Mouse (Mus musculus) limb, embryonic 11.5 days (tissue): ENCODE measurements around the gene Mia3. TPM values are rescaled to one million over a fixed set of nuclear protein-coding genes. Genes with fewer than 3 reads are reported as not detected.
"Not testable (repeated sequence)": the region's sequence is repeated elsewhere in the genome, so short reads cannot be mapped to it uniquely, and the experiment has no call there.

Source experiments
- ATAC-seq: fragments of 200-750 bp; cut with Nextera tagmentation; 2 replicates; pipeline ENCODE4 v1.8.0; 2017; ENCODE audit warnings: low read depth; ENCODE audit not compliant: insufficient number of reproducible peaks, low FRiP score, low TSS enrichment
- DNase-seq: peaks from one replicate; pipeline ENCODE4 v3.0.0-alpha.2; 2015; ENCODE audit warnings: low spot score
- H3K27ac ChIP-seq: fragments of 300-500 bp; sonication (generic); replicated peaks from 2 replicates; pipeline ENCODE4 v1.5.1; 2014; ENCODE audit warnings: low read depth, mild to moderate bottlenecking, low read length
- H3K27me3 ChIP-seq: fragments of 300-500 bp; sonication (generic); 2 replicates; pipeline ENCODE4 v1.6.1; 2014; ENCODE audit warnings: mild to moderate bottlenecking, low read length, mixed read lengths; ENCODE audit not compliant: control insufficient read depth, insufficient read depth
- H3K36me3 ChIP-seq: fragments of 300-500 bp; sonication (generic); 2 replicates; pipeline ENCODE4 v1.6.1; 2014; ENCODE audit warnings: mild to moderate bottlenecking, low read length, moderate library complexity, mixed read lengths; ENCODE audit not compliant: control insufficient read depth, insufficient read depth
- H3K4me1 ChIP-seq: fragments of 300-500 bp; sonication (generic); 2 replicates; pipeline ENCODE4 v1.6.1; 2014; ENCODE audit warnings: low read length, mixed read lengths; ENCODE audit not compliant: control insufficient read depth, insufficient read depth
- H3K4me2 ChIP-seq: fragments of 300-500 bp; sonication (generic); 2 replicates; pipeline ENCODE4 v1.6.1; 2014; ENCODE audit warnings: low read depth, mild to moderate bottlenecking, moderate library complexity; ENCODE audit not compliant: severe bottlenecking
- H3K4me3 ChIP-seq: fragments of 300-500 bp; sonication (generic); 2 replicates; pipeline ENCODE4 v1.5.1; 2014; ENCODE audit warnings: low read depth, low read length
- H3K9ac ChIP-seq: fragments of 300-500 bp; sonication (generic); 2 replicates; pipeline ENCODE4 v1.6.1; 2014; ENCODE audit warnings: mild to moderate bottlenecking, low read length
- H3K9me3 ChIP-seq: fragments of 300-500 bp; sonication (generic); 2 replicates; pipeline ENCODE4 v1.6.1; 2016; ENCODE audit warnings: low read length; ENCODE audit not compliant: control insufficient read depth
- WGBS: fragments of 180-500 bp; shearing (Covaris S2); extraction: QIAGEN DNeasy Blood & Tissue Kit; methylation state at CpG from one replicate; pipeline ENCODE4 v1.1.7; 2014; 5-methylcytosine and 5-hydroxymethylcytosine counted together
- polyA plus RNA-seq: library from polyadenylated mRNA; unstranded; fragments of >200 nt; fragmentation: Nextera tagmentation; extraction: Ambion mirVana; gene quantifications from 2 replicates; pipeline ENCODE4 v1.2.1, GENCODE M21; 2014

Gene Mia3
- 103 and 115 TPM in 2 replicates for polyA plus RNA-seq

DNA sequence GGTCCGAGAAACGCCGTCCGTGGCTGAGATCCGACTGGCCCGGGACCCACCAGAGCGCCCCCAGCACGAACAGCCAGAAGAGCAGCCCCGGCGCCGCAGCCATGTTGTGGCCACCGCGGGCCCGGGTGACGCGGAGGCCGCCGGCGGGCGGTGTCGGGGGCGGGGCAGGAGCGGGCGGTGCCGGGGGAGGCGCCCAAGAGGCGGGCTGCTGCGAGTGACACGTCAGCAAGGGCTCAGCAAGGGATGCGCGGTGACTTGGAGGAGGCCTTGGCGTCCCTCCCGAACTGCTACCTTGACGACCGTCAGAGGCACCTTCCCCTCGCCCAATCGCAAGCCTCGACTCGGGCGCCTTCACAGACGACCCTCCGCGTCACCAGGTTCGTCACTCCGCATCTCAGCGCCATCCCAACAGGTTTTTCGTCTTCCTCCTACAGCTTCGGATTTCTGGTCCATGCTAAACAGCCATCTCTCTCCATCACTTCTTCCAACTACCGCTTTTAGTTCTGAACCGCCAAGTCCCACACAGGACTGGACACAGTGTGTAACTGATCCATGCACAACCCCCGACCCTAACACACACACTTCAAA lies at the start of gene Mia3:
Gene Mia3, minus strand, starts transcription at position 127 of the 588 bp plus-strand sequence.
- ATAC-seq (peak; percentile 98), DNase-seq (peak; percentile 93)
- H3K9me3 ChIP-seq = no peaks in the 10 kb centered on the region
- peak within 1 kb of the TSS; percentile 56; the same call in 1 of the 2 replicates for H3K27ac ChIP-seq
- H3K36me3 ChIP-seq = peaks cover 2% of the 10 kb centered on the region; the same call in 1 of the 2 replicates
- WGBS = under 1% methylated on average over 25 of the region's 51 CpGs
- H3K9ac ChIP-seq = peak within 1 kb of the TSS; percentile 89
- peak within 1 kb of the TSS; percentile 96 for H3K4me3 ChIP-seq
- peaks cover 3% of the 10 kb centered on the region; the same call in 1 of the 2 replicates for H3K4me1 ChIP-seq
- H3K4me2 ChIP-seq = peak within 1 kb of the TSS; percentile 69
- no peaks in the 10 kb centered on the region for H3K27me3 ChIP-seq

DNA sequence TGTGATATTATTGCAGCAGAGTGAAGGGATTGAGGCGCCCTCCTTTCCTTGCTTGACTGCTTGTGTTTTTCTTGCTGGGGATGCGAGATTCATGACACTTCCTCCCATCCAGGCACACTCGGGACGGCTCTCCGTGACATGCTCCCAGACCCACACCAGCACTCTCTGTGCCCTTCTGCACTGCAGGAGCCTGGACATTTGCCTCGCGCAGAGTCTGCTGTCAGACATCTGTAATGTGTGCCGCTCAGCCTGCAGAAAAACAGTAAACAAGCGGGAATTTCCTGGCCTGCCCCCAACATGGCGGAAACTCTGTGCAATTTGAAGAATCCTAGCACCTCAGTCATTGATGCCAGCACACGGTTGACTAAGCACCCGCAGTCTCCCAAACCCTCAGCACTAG lies 48.5 kb upstream of the Mia3 start, which contains the start of gene Hhipl2:
Gene Hhipl2, plus strand, starts transcription at position 343 of the 400 bp plus-strand sequence.
- 81% methylated on average over 12 of the region's 12 CpGs for WGBS

DNA sequence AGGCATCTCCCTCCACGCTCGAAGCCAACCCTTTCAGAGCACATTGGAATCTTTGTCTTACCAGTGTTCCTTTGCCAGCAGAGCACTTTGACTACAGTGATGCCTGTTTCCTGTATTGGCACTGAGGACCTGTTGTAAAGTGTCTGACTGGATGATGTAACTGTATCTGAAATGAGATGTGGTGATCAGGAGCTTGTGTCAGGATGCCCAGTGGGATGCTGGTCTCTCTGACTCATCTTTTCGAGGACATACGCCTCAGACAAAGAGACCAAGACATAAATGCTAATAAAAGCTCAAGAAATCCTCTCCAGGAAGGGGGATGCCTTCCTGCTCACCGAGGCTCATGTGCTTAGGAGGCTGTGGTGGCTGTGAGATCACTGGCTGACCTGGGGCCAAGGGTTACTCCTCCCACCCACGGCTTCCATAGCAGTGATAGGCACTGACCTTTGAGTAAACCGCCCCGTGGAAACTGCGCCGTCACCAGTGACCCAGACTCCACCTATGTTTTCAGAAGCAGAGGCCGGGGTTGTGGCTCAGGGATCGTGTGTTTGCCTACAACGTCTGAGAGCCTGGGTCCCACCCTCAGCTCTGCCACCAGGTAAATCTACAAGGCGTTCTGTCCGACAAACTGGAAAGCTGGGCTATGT lies 44.9 kb upstream of the Mia3 start:
- Histone ChIP-seq H3K4me3 (no peak overlapping the region), H3K4me1 (no peaks in the 10 kb centered on the region), H3K27ac (no peak overlapping the region), H3K9ac (no peak overlapping the region), H3K9me3 (no peaks in the 10 kb centered on the region), H3K27me3 (no peaks in the 10 kb centered on the region), H3K36me3 (peaks cover 5% of the 10 kb centered on the region; the same call in 1 of the 2 replicates), H3K4me2 (no peak overlapping the region)
- ATAC-seq (no peak), DNase-seq (no peak)
- 88% methylated on average over 15 of the region's 15 CpGs for WGBS

More for the DNA sequence above, 48.5 kb upstream of the Mia3 start, which contains the start of gene Hhipl2:
- H3K36me3 ChIP-seq = no peaks in the 10 kb centered on the region
- ATAC-seq (no peak), DNase-seq (no peak)
- H3K9me3 ChIP-seq = no peaks in the 10 kb centered on the region
- H3K9ac ChIP-seq = no peak within 1 kb of the TSS
- no peak within 1 kb of the TSS for H3K4me2 ChIP-seq
- H3K27ac ChIP-seq = no peak within 1 kb of the TSS
- no peak within 1 kb of the TSS for H3K4me3 ChIP-seq
- no peaks in the 10 kb centered on the region for H3K4me1 ChIP-seq
- H3K27me3 ChIP-seq = no peaks in the 10 kb centered on the region

DNA sequence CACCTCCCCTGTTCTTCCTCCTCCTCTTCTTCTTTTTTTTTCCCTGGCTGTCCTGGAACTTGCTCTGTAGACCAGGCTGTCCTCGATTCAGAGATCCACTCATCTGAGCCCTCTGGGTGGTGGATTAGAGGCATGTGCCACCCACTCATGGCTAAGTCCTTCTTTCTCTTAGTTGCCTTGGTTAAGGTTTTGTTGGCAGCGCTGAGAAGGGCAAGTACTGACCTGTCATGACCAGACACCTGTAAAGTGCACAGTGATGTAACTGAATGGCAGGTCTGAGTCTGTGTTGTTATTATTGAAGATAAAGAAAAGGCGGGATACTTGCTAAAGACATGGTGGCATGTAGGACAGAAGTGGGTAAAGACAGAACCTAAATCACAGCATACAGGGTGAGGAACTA lies 34.0 kb upstream of the Mia3 start:
- no peak overlapping the region for H3K27ac ChIP-seq
- H3K36me3 ChIP-seq = peaks cover 18% of the 10 kb centered on the region
- ATAC-seq = no peak
- no peak overlapping the region for H3K4me2 ChIP-seq
- H3K4me3 ChIP-seq = no peak overlapping the region
- H3K9ac ChIP-seq = no peak overlapping the region
- 94% methylated on average over 3 of the region's 3 CpGs for WGBS
- H3K4me1 ChIP-seq = no peaks in the 10 kb centered on the region
- H3K27me3 ChIP-seq = no peaks in the 10 kb centered on the region
- DNase-seq = no peak
- no peaks in the 10 kb centered on the region for H3K9me3 ChIP-seq

DNA sequence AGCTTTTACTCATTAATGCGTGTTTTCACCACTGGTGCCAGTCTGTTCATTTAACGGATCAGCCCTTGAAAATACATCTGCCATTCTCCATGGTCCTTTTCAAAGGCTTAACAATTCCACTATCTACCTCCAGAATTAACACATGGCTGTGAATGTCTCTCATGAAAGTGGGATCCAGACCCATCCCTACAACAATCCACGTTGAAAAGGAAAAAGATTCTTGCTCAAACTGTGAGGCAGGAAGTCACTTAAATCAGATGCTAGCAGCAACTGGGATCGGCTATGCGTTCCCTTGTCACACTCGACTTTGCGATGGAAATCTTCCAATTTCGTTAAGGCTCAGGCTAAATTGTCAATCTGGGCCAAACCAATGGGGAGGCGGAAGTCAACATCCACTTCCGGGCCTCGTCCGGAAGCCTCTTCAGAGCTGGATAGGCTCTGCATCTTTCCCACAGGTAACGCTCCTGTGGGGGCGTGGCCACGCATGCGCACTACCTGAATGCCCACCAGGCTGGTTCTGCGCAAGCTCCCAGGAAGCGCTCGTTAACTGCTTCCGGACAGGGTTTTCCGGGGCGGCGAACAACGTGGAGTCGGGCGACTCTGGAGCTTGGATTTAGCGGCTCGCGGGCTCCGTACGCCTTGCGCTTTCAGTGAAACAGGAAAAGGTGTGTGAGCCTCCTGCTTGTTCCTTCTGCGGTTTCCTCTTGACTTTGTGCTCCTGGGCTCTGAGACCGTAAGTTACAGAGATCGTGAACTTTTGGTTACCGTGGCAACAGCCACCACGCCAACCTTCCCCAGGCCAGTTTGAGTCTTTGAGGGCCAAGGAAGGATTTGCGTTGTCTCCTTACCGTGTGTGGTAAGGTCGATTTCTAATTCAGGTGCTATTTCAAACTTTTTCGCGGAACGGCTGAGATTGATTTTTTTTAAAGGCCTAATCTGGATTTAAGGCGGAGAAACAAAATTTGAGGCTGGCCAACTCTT lies 19.4 kb upstream of the Mia3 start, which contains the start of gene Taf1a:
Gene Taf1a, plus strand, starts transcription at position 556 of the 981 bp plus-strand sequence.
- H3K36me3 ChIP-seq = peaks cover 2% of the 10 kb centered on the region; the same call in 1 of the 2 replicates
- WGBS = 5% methylated on average over 44 of the region's 44 CpGs
- 0 out of 2 replicates have a peak within 1 kb of the TSS, but pooled peaks have one; percentile 18 for H3K27ac ChIP-seq
- peak; percentile 98 for ATAC-seq
- peak within 1 kb of the TSS; percentile 70 for H3K4me3 ChIP-seq
- H3K4me1 ChIP-seq = no peaks in the 10 kb centered on the region
- H3K9me3 ChIP-seq = no peaks in the 10 kb centered on the region
- DNase-seq = peak; percentile 97
- H3K4me2 ChIP-seq = peak within 1 kb of the TSS; percentile 73
- peak within 1 kb of the TSS; percentile 45 for H3K9ac ChIP-seq
- no peaks in the 10 kb centered on the region for H3K27me3 ChIP-seq

DNA sequence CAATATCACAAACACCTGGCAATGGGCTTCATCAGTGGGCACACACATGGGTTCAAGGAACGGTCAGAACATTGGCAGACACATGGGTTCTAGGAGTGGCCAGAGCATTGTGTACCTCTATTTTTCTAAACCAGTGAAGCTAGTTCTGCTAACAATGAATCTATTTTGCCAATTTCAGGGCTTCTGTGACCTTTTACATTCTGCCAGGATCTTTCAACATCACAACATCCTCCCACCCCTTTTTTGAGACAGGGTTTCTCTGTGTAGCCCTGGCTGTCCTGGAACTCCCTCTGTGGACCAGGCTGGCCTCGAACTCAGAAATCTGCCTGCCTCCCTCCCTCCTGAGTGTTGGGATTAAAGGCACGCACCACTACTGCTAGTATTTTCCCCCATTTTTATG lies 18.1 kb upstream of the Mia3 start:
- H3K9me3 ChIP-seq, H3K27ac ChIP-seq, H3K9ac ChIP-seq, ATAC-seq, H3K4me2 ChIP-seq, H3K4me3 ChIP-seq, H3K36me3 ChIP-seq, H3K4me1 ChIP-seq, H3K27me3 ChIP-seq, DNase-seq: not testable (repeated sequence)
- WGBS = 94% methylated on average over 3 of the region's 3 CpGs

DNA sequence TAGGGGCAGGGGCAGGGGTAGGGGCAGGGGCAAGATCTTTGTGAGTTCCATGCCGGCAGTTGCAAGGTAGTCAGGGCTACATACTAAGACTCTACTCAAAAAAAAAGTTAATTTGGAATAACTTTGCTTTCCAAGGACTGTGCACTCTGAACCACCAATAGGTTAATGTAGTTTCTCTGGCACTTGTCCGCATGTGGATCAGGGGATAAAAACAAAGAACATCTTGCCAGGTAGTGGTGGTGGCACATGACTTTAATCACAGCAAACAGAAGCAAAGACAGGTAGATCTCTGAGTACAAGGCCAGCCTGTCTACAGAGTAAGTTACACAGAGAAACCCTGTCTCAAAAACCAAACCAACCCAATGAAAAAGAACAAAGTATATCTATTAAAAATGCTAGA lies 13.3 kb upstream of the Mia3 start:
- Histone ChIP-seq H3K4me2 (no peak overlapping the region), H3K27me3 (no peaks in the 10 kb centered on the region), H3K4me1 (no peaks in the 10 kb centered on the region), H3K9ac (no peak overlapping the region), H3K4me3 (no peak overlapping the region), H3K36me3 (no peaks in the 10 kb centered on the region), H3K27ac (no peak overlapping the region), H3K9me3 (no peaks in the 10 kb centered on the region)
- 86% methylated on average over 2 of the region's 2 CpGs for WGBS
- no peak for ATAC-seq
- no peak for DNase-seq

DNA sequence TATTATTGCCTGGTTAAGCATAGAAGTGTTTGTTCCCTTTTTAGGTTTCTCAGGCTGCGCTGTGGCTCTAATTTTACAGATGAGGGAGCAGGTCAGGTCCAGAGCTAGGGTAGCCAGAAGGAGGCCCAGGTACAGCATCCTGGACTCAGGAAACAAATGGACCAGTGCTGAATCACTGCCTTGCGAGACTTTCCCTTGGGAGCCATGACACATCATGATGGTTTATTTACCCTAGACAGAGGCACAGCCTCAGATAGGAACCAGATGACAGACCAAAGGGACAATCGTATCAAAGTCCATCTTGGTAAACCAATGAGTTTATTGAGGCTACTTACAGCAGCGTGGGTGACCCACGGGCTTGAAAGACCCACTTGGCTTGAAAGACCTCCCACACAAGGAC lies 12.5 kb upstream of the Mia3 start:
- H3K9ac ChIP-seq = no peak overlapping the region
- no peaks in the 10 kb centered on the region for H3K36me3 ChIP-seq
- H3K4me3 ChIP-seq = no peak overlapping the region
- DNase-seq (no peak), ATAC-seq (no peak)
- H3K4me1 ChIP-seq = no peaks in the 10 kb centered on the region
- 80% methylated on average over 5 of the region's 5 CpGs for WGBS
- H3K27me3 ChIP-seq = no peaks in the 10 kb centered on the region
- H3K27ac ChIP-seq = no peak overlapping the region
- H3K9me3 ChIP-seq = no peaks in the 10 kb centered on the region
- H3K4me2 ChIP-seq = no peak overlapping the region
